Mouse (Mus musculus) intestine, embryonic 14.5 days (tissue): ENCODE measurements at regions not wholly inside any gene's neighbourhood (a gene's known extent, or its start where the extent isn't known, plus 50 kb on each side); places are given as distances from the start of the nearest gene placed in this dataset.
"Not testable (repeated sequence)": the region's sequence is repeated elsewhere in the genome, so short reads cannot be mapped to it uniquely, and the experiment has no call there.

Experiments
- ATAC-seq: fragments of 200-750 bp; cut with Nextera tagmentation; replicated peaks from 2 replicates; pipeline ENCODE4 v1.8.0; 2017; ENCODE audit warnings: low read depth, moderate number of reproducible peaks, moderate TSS enrichment, moderate library complexity; ENCODE audit not compliant: low FRiP score, low TSS enrichment
- DNase-seq: peaks from one replicate; pipeline ENCODE4 v3.0.0-alpha.2; 2018; ENCODE audit warnings: low spot score
- H3K27ac ChIP-seq: fragments of 300-500 bp; sonication (generic); 2 replicates; pipeline ENCODE4 v1.5.1; 2014; ENCODE audit warnings: low read depth, mild to moderate bottlenecking, control low read depth
- H3K27me3 ChIP-seq: fragments of 300-500 bp; sonication (generic); replicated peaks from 2 replicates; pipeline ENCODE4 v1.6.1; 2014; ENCODE audit warnings: low read length, control low read depth; ENCODE audit not compliant: control insufficient read depth, insufficient read depth
- H3K36me3 ChIP-seq: fragments of 300-500 bp; sonication (generic); 2 replicates; pipeline ENCODE4 v1.6.1; 2014; ENCODE audit warnings: low read length, control low read depth; ENCODE audit not compliant: control insufficient read depth, insufficient read depth
- H3K4me1 ChIP-seq: fragments of 300-500 bp; sonication (generic); replicated peaks from 2 replicates; pipeline ENCODE4 v1.6.1; 2014; ENCODE audit warnings: low read length, control low read depth, mixed read lengths; ENCODE audit not compliant: control insufficient read depth, insufficient read depth
- H3K4me2 ChIP-seq: fragments of 300-500 bp; sonication (generic); 2 replicates; pipeline ENCODE4 v1.6.1; 2014; ENCODE audit warnings: low read length
- H3K4me3 ChIP-seq: fragments of 300-500 bp; sonication (generic); 2 replicates; pipeline ENCODE4 v1.5.1; 2014; ENCODE audit warnings: low read depth, low read length, control low read depth, mixed read lengths
- H3K9ac ChIP-seq: fragments of 300-500 bp; sonication (generic); 2 replicates; pipeline ENCODE4 v1.6.1; 2014; ENCODE audit warnings: mild to moderate bottlenecking, low read length
- H3K9me3 ChIP-seq: fragments of 300-500 bp; sonication (generic); 2 replicates; pipeline ENCODE4 v1.6.1; 2016; ENCODE audit warnings: low read length, control low read depth; ENCODE audit not compliant: control insufficient read depth
- WGBS: fragments of 180-500 bp; shearing (Covaris S2); extraction: QIAGEN DNeasy Blood & Tissue Kit; methylation state at CpG from one replicate; pipeline ENCODE4 v1.1.7; 2014; 5-methylcytosine and 5-hydroxymethylcytosine counted together

DNA sequence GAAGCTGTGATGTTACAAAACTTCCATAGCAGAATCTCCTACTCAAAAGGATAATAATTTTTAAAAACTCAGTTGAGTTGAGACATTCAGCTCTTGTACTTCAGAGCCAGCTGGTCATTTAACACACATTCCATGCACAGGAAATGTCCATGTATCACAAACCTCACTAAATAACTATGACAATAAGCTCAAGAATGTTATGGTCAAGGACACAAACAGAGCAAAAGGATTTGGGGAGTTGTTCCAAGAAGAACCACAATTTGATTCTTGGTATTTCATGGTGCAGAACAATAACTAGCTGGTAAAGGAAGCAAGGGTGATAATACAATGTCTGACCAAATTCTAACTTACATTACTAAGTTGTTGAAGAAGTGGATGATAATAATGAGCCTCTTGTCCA, 471.4 kb upstream of the 2610301B20Rik start:
- DNase-seq (no peak), ATAC-seq (no peak)
- Histone ChIP-seq H3K36me3 (no peaks in the 10 kb centered on the region), H3K9ac (no peak overlapping the region), H3K4me2 (no peak overlapping the region), H3K4me3 (no peak overlapping the region), H3K27ac (no peak overlapping the region), H3K4me1 (no peaks in the 10 kb centered on the region), H3K27me3 (no peaks in the 10 kb centered on the region), H3K9me3 (no peaks in the 10 kb centered on the region)

DNA sequence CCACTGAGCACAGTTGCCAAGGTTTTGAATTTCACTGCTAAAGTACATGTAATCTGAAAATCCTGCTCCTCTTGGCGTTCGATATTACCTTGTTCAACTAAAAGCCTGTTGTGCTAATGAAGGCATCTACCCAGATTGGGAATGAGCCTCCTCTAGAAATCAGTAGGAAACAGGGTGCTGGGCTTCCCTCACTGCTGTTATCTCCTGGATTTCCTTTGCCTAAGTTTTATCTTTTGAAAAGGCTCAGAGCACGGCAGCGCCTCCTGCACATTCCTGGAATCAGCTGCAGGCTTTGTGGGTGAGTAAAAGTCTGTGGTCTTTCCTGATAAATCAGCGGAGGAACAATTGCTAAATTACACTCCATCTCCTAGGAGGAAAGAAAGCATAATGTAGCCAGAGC, 469.9 kb upstream of the 2610301B20Rik start:
- H3K9ac ChIP-seq = no peak overlapping the region
- H3K4me2 ChIP-seq = no peak overlapping the region
- H3K27me3 ChIP-seq = no peaks in the 10 kb centered on the region
- H3K4me1 ChIP-seq = no peaks in the 10 kb centered on the region
- H3K36me3 ChIP-seq = no peaks in the 10 kb centered on the region
- ATAC-seq = no peak
- no peak overlapping the region for H3K4me3 ChIP-seq
- no peak for DNase-seq
- H3K27ac ChIP-seq = no peak overlapping the region
- no peaks in the 10 kb centered on the region for H3K9me3 ChIP-seq
- WGBS = 45% methylated on average over 5 of the region's 5 CpGs

DNA sequence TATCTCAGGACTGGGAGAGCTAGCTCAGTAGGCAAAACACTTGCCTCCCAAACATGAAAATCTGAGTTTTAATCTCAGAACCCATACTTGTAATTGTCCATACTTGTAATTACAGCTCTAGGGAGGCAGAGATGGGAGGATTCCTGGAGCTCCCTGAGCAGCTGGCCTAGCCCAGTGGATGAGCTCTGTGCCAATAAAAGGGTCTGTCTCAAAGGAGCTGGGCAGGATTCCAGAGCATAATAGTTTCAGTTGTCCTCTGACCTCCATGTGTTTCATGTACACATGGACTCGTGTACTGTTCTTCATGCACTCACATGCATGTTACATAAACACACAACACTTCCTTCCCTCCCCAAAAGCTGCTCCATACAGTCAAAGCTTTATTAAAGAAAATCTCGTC, 469.2 kb upstream of the 2610301B20Rik start:
- no peaks in the 10 kb centered on the region for H3K27me3 ChIP-seq
- H3K9ac ChIP-seq = no peak overlapping the region
- no peak overlapping the region for H3K4me2 ChIP-seq
- ATAC-seq (no peak), DNase-seq (no peak)
- no peak overlapping the region for H3K27ac ChIP-seq
- WGBS = 48% methylated on average over 2 of the region's 2 CpGs
- H3K36me3 ChIP-seq = no peaks in the 10 kb centered on the region
- H3K9me3 ChIP-seq = no peaks in the 10 kb centered on the region
- no peaks in the 10 kb centered on the region for H3K4me1 ChIP-seq
- H3K4me3 ChIP-seq = no peak overlapping the region

DNA sequence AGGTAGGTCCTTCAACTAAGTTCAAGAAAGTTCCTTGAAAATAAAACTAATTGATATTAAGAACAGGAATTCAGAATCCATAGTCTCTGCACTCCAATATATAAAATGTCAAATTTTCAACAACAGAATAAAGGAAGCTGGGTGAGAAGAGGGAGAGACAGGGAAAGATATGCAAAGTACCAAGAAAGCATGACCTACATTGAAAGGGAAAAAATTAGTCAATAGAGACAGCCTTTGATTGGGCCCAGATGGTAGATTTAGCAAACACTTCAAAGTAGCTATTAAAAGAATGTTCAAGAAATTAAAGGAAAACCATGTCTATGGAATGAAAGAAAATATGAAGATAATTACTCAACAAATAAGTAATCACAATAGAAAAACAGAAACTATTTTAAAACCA, 460.0 kb upstream of the 2610301B20Rik start:
- DNase-seq = no peak
- Histone ChIP-seq H3K36me3 (no peaks in the 10 kb centered on the region), H3K4me3 (no peak overlapping the region)

DNA sequence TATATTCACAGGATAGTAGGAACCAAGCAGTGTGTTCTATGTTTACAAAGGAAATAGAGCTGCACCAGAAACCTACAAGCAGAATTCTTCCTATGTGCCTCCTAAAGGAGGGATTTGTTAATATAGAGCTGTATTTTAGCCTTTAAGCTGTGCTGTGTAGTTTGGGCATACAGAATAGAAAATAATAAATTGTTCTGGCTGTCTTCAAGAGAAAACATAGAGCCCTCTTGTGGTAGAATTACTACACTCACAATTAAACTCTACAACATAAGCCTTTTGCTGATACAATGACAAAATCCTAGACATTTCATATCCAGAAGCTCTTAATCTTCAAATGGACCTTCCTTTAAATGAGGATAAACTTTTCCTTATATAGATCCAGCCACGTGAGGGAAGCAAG, 452.9 kb upstream of the 2610301B20Rik start:
- Histone ChIP-seq H3K4me3 (no peak overlapping the region), H3K27me3 (no peaks in the 10 kb centered on the region), H3K4me2 (no peak overlapping the region), H3K9ac (no peak overlapping the region), H3K36me3 (no peaks in the 10 kb centered on the region), H3K9me3 (no peaks in the 10 kb centered on the region), H3K27ac (no peak overlapping the region), H3K4me1 (no peaks in the 10 kb centered on the region)
- ATAC-seq (no peak), DNase-seq (no peak)
- 33% methylated on average over 1 of the region's 1 CpGs for WGBS

More for the DNA sequence above, 460.0 kb upstream of the 2610301B20Rik start:
- no peak for ATAC-seq
- Histone ChIP-seq H3K9ac (no peak overlapping the region), H3K27ac (no peak overlapping the region), H3K27me3 (no peaks in the 10 kb centered on the region), H3K4me1 (no peaks in the 10 kb centered on the region), H3K4me2 (no peak overlapping the region), H3K9me3 (no peaks in the 10 kb centered on the region)

DNA sequence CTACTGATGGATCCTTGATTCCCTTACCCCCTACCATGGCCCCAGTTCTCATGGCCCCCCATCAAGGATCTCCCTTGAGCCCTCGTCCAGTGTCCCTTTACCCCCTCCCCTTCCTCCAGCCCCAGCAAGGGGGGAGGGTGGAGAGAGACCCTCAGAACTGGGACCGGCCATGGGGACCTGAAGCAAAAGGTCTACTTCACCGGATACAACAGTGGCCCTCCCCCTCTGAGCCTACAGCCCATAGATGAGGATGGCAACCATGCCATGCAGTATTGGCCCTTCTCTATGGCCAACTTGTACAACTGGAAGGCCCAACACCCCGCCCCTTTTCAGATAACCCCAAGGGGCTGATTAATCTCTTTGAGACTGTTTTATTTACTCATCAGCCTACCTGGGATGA, 439.9 kb upstream of the 2610301B20Rik start:
- ATAC-seq = no peak
- no peak overlapping the region for H3K4me3 ChIP-seq
- WGBS = 87% methylated on average over 4 of the region's 4 CpGs
- DNase-seq = no peak
- no peak overlapping the region for H3K4me2 ChIP-seq
- H3K9me3 ChIP-seq = no peaks in the 10 kb centered on the region
- H3K36me3 ChIP-seq = no peaks in the 10 kb centered on the region
- no peaks in the 10 kb centered on the region for H3K27me3 ChIP-seq
- H3K9ac ChIP-seq = no peak overlapping the region
- H3K27ac ChIP-seq = no peak overlapping the region
- no peaks in the 10 kb centered on the region for H3K4me1 ChIP-seq

DNA sequence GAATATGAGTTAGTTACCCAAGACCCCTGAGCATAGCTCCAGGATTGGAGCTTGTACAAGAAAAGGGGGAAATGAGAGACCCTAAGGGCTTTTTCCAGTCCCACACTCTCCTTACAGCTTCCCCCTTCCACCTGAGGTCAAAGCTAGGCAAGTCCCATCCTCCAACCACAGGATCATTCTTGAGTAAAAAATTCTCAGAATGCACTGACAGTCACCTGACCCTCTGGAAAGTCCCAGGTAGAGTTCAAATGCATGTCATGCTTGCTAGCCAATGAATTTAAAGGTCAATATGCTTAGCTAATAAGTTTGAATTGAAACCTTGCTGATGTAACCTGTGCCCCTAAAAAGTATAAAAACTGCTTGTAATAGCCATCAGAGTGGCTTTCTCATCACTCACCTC, 434.4 kb upstream of the 2610301B20Rik start:
- H3K9me3 ChIP-seq, H3K4me3 ChIP-seq, ATAC-seq, H3K9ac ChIP-seq, H3K27me3 ChIP-seq, H3K4me2 ChIP-seq, H3K27ac ChIP-seq, H3K36me3 ChIP-seq, H3K4me1 ChIP-seq, DNase-seq: not testable (repeated sequence)

DNA sequence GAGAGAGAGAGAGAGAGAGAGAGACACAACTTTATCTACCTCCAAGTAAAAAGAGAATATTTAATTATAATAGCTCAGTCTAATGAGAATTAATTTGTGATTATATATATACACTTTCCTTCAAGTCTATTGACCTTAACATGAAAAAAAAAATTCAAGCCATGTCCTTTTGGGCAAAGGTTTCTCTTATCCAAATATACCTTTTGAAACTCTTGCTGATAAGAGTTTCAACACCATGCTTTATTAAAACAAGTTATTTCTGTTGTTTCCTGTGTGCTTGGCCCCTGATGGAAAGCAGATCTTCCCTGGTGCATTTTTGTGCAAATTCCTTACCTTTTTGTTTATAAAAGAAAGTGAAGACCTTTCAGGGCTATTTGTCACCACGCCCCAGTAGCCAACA, 414.7 kb upstream of the 2610301B20Rik start:
- no peak for DNase-seq
- H3K4me2 ChIP-seq = no peak overlapping the region
- H3K4me1 ChIP-seq = no peaks in the 10 kb centered on the region
- no peak overlapping the region; the same call in 1 of the 2 replicates for H3K27ac ChIP-seq
- no peaks in the 10 kb centered on the region for H3K36me3 ChIP-seq
- no peaks in the 10 kb centered on the region for H3K9me3 ChIP-seq
- no peak for ATAC-seq
- no peak overlapping the region for H3K9ac ChIP-seq
- H3K27me3 ChIP-seq = no peaks in the 10 kb centered on the region
- 14% methylated on average over 1 of the region's 1 CpGs for WGBS
- no peak overlapping the region for H3K4me3 ChIP-seq

DNA sequence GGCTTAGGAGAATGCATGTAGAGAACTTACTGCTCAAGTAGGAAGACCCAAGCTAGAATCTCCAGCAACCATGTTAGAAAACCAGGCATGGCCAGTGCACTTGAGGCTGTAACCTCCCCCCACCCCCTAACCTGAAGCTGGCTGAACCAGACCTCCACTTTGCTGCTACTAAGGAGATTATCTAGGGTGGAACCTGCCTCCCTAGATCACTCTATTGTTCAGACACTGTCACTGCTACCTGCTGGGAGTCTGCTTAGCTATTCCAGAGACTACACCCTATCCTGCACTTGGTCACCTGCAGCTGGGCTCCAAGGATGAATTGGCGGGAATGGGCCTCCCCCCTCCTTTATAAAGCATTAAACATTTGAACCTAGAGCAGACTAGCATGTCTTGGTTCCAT, 393.4 kb upstream of the 2610301B20Rik start:
- Histone ChIP-seq H3K27me3 (no peaks in the 10 kb centered on the region), H3K4me3 (no peak overlapping the region), H3K4me1 (no peaks in the 10 kb centered on the region), H3K27ac (no peak overlapping the region), H3K9ac (no peak overlapping the region), H3K36me3 (no peaks in the 10 kb centered on the region), H3K4me2 (no peak overlapping the region), H3K9me3 (no peaks in the 10 kb centered on the region)
- DNase-seq (no peak), ATAC-seq (no peak)
- 87% methylated on average over 1 of the region's 1 CpGs for WGBS
